Mouse (Mus musculus): Measurements from ENCODE around the gene Rgl2.

DNA sequence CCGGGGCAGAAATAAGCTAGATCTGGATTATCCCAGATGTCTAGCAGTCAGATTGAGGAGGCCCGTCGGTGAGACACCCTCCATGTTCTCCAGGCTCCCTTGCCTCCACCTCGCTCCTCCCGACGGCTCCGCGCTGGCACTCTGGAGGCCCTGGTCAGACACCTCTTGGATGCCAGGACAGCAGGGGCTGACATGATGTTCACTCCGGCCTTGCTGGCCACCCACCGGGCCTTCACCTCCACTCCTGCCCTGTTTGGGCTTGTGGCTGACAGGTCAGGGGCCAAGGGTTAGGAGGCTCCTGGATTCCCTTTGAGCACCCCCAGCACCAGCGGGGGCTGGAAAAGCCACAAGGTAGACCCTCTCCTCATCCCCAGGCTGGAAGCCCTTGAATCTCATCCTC, 2.6 kb downstream of the Rgl2 start:
- TF ChIP-seq POLR2A (IDR thresholded peaks at IDR 0.05; ENCODE audit: borderline replicate concordance, extremely low read depth, low read depth, low read length) (no peak), CTCF (IDR thresholded peaks at IDR 0.05; ENCODE audit: insufficient read depth, low read length) (no peak)
